Mouse (Mus musculus) embryonic facial prominence, embryonic 10.5 days (tissue): ENCODE measurements around the gene Peli2. TPM values are rescaled to one million over a fixed set of nuclear protein-coding genes. Genes with fewer than 3 reads are reported as not detected.

Experiments used
- DNase-seq: peaks from one replicate; pipeline ENCODE4 v3.0.0-alpha.2; 2017; ENCODE audit warnings: low spot score
- H3K27ac ChIP-seq: fragments of 300-500 bp; sonication (generic); replicated peaks from 2 replicates; pipeline ENCODE4 v1.5.1; 2016; ENCODE audit warnings: mild to moderate bottlenecking
- H3K27me3 ChIP-seq: fragments of 300-500 bp; sonication (generic); replicated peaks from 2 replicates; pipeline ENCODE4 v1.6.1; 2016; ENCODE audit warnings: low read depth, mild to moderate bottlenecking; ENCODE audit not compliant: poor library complexity, severe bottlenecking
- H3K36me3 ChIP-seq: fragments of 300-500 bp; sonication (generic); replicated peaks from 2 replicates; pipeline ENCODE4 v1.6.1; 2016; ENCODE audit warnings: mild to moderate bottlenecking, moderate library complexity
- H3K4me1 ChIP-seq: fragments of 300-500 bp; sonication (generic); 2 replicates; pipeline ENCODE4 v1.6.1; 2016
- H3K4me3 ChIP-seq: fragments of 300-500 bp; sonication (generic); 2 replicates; pipeline ENCODE4 v1.5.1; 2016; ENCODE audit warnings: mild to moderate bottlenecking, moderate library complexity
- H3K9me3 ChIP-seq: fragments of 300-500 bp; sonication (generic); 2 replicates; pipeline ENCODE4 v1.6.1; 2016; ENCODE audit warnings: mild to moderate bottlenecking
- WGBS: fragments of 180-500 bp; shearing (Covaris S2); methylation state at CpG from one replicate; pipeline ENCODE4 v1.1.7; 2016; 5-methylcytosine and 5-hydroxymethylcytosine counted together
- polyA plus RNA-seq: library from polyadenylated mRNA; unstranded; fragments of >200 nt; fragmentation: Nextera tagmentation; extraction: Ambion mirVana; gene quantifications from 2 replicates; pipeline ENCODE4 v1.2.1, GENCODE M21; 2016

Peli2 gene
- polyA plus RNA-seq, 1 experiment from 2014 or later: 8.0 TPM

DNA sequence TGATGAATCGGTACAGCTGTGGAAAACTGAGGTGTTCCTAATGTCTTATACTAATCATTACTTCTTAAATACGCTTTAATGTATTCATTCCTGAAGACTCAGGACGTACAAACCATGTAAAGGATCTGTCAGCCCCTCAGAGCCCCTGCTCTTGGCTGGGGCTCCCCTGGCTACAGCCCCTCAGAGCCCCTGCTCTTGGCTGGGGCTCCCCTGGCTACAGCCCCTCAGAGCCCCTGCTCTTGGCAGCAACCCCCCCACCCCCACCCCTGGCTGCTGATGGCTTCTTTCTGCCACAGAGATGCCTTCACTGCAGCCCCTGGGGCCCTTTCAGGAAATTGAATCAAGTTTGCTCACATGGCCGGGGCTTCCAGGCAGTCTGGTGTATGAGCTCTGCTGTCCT, 22.5 kb downstream of the Peli2 start:
- peak overlapping the region; percentile 71 for H3K27ac ChIP-seq
- no peaks in the 10 kb centered on the region for H3K9me3 ChIP-seq
- DNase-seq: no peak
- H3K27me3 ChIP-seq: no peaks in the 10 kb centered on the region
- H3K4me1 ChIP-seq: peaks cover 43% of the 10 kb centered on the region
- 39% methylated on average over 4 of the region's 4 CpGs for WGBS
- peak overlapping the region; percentile 1; the same call in 1 of the 2 replicates for H3K4me3 ChIP-seq
- no peaks in the 10 kb centered on the region for H3K36me3 ChIP-seq

DNA sequence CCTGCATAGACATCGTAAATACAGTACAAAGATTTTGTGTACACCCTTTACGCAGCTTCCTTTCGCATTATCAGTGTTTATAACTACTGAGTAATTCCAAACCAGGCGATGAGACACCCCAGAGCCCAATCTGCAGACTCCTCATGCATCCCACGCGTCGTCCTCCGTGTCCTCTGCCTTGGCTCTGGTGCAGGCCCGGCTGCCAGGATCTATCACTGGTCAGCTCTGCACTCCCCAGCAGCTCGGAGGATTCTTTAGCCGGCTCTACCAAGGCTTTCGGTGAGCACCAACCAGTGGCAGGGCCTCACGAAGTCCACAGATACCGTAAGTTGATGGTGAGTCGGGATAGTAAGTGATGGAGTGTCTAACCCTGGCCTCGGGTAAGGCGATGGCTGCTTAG, 23.7 kb downstream of the Peli2 start:
- 91% methylated on average over 17 of the region's 17 CpGs for WGBS
- Histone ChIP-seq H3K27me3 (no peaks in the 10 kb centered on the region), H3K4me3 (no peak overlapping the region), H3K36me3 (no peaks in the 10 kb centered on the region), H3K4me1 (peaks cover 32% of the 10 kb centered on the region), H3K9me3 (no peaks in the 10 kb centered on the region), H3K27ac (no peak overlapping the region)
- DNase-seq: no peak

DNA sequence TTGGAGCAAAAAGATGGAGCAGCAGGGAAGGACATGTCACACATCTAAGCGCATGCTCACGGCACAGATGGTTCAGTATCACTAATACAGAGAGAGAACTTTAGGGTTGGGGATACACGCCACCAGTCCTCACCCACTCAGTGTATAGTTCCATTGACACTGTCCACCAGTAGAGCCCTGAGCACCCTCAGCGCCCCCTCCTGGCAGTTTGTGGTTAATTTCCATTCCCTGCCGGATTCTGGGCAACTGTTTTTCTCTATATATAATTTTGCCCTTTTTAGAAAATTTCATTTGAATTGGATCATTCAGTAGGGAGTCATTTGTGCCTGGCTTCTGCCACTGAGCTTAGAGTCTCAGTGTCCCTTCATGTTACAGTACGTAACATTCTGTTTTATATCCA, 27.1 kb downstream of the Peli2 start:
- Histone ChIP-seq H3K4me3 (no peak overlapping the region), H3K4me1 (peaks cover 35% of the 10 kb centered on the region), H3K27me3 (no peaks in the 10 kb centered on the region), H3K27ac (no peak overlapping the region), H3K9me3 (no peaks in the 10 kb centered on the region), H3K36me3 (no peaks in the 10 kb centered on the region)
- no peak for DNase-seq
- WGBS: 78% methylated on average over 6 of the region's 6 CpGs

DNA sequence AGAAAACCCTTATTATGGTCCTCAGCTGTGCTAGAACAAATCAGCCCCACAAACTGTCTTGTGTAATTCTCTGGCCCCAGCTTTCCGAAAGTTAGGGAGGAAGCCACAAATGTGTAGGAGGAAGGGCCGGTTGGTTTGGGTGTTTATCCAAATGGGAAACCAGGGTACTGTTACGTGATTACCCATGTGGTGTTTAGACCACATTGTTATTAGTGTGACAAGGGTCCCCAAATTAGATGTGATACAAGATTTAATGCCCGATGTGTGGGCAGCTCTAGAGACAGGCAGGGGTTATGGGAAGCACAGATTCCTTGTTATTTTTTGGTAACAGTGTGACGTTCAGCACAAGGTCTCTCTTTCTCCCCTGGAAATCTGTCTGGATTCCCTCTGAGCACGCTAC, 28.0 kb downstream of the Peli2 start:
- no peak for DNase-seq
- H3K9me3 ChIP-seq: no peaks in the 10 kb centered on the region
- H3K4me3 ChIP-seq: no peak overlapping the region
- 88% methylated on average over 6 of the region's 6 CpGs for WGBS
- H3K36me3 ChIP-seq: no peaks in the 10 kb centered on the region
- no peak overlapping the region for H3K27ac ChIP-seq
- H3K27me3 ChIP-seq: no peaks in the 10 kb centered on the region
- peaks cover 26% of the 10 kb centered on the region for H3K4me1 ChIP-seq

DNA sequence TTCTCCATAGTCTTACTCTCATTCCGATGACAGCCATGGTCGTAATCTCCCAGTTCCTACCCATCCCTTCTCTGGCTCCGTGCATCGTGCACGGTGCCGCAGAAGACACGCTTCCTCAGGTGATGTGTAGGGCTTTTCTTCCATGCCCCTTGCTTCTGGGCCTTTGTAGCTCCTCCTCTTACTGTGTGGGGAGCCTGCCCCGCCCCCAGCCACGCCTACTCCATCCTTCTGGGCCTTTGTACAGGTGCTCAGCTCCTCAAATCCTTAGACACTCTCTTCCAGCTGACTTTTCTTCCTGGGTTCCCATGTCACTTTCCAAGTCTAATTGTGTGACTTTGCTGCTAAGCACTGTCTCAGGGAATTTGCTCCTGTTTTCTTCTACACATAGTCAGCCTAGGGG, 28.7 kb downstream of the Peli2 start:
- Histone ChIP-seq H3K27ac (no peak overlapping the region), H3K9me3 (no peaks in the 10 kb centered on the region), H3K36me3 (no peaks in the 10 kb centered on the region), H3K4me3 (no peak overlapping the region), H3K27me3 (no peaks in the 10 kb centered on the region), H3K4me1 (peaks cover 22% of the 10 kb centered on the region)
- DNase-seq: no peak
- 85% methylated on average over 9 of the region's 9 CpGs for WGBS

DNA sequence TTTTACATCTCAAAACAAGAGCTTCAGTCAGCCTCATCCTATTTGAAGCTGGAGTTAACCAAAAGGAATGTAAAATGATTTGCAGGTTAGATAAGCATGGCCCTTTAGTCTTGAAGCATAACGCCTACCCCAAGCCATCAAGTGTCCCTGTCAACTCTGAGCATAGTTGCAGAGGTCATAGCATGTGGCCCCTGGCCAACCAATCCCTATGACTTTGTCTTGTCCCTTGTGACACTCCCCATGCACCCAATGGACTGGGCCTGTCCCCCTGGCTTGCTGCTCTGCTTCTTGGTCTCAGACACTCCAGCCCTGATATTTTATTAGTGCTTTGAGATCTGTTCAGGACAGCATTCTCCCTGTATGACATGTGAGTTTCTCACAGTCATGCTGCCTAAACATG, 30.3 kb downstream of the Peli2 start:
- H3K4me3 ChIP-seq: no peak overlapping the region
- no peaks in the 10 kb centered on the region for H3K36me3 ChIP-seq
- 76% methylated on average over 1 of the region's 1 CpGs for WGBS
- H3K27ac ChIP-seq: no peak overlapping the region
- no peaks in the 10 kb centered on the region for H3K9me3 ChIP-seq
- peaks cover 34% of the 10 kb centered on the region for H3K4me1 ChIP-seq
- no peak for DNase-seq
- H3K27me3 ChIP-seq: no peaks in the 10 kb centered on the region

DNA sequence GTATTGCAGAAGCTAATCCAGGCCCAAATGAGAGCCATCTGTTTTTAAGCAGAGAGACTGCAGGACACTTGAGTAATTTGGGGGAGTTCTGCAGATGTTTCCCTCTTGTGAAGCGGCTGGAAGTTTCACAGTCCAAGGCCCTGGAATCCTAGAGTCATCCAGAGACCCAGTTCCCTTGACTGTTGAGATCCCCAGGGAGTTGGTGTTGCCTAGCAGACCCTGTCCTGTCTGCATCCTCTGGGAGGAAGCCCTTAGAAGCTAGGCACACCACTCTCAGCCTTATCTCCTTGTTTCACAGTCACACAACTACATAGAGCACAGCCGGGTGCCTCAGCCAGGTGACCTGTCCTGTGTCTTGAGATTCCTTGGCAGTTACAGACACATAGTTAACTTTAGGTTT, 30.9 kb downstream of the Peli2 start:
- no peaks in the 10 kb centered on the region for H3K27me3 ChIP-seq
- H3K36me3 ChIP-seq: no peaks in the 10 kb centered on the region
- peaks cover 35% of the 10 kb centered on the region for H3K4me1 ChIP-seq
- 0 out of 2 replicates have a peak overlapping the region, but pooled peaks have one; percentile 19 for H3K27ac ChIP-seq
- no peaks in the 10 kb centered on the region for H3K9me3 ChIP-seq
- DNase-seq: no peak
- H3K4me3 ChIP-seq: no peak overlapping the region
- WGBS: 84% methylated on average over 2 of the region's 2 CpGs

DNA sequence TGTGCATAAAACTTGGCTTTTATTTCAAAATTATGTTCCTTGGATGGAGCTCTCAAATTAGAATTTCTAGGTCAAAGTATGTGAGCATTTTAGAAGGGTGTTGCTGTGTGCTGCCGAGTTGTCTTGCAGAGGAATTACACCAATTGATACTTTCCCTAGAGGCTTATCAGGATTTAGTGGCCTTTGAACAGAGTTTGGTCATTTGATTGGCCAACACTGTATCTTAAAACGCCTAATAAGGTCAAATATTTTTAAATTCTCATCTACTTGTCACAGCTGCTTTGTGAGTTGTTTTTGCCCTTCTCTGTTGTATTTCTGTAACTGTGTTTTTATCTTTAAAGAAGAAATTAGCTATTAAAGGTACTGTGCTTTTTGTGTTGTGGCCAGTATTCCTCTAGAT, 32.4 kb downstream of the Peli2 start:
- Histone ChIP-seq H3K36me3 (no peaks in the 10 kb centered on the region), H3K27ac (no peak overlapping the region), H3K27me3 (no peaks in the 10 kb centered on the region), H3K4me1 (peaks cover 50% of the 10 kb centered on the region), H3K9me3 (no peaks in the 10 kb centered on the region), H3K4me3 (no peak overlapping the region)
- no peak for DNase-seq
- WGBS: 69% methylated on average over 2 of the region's 2 CpGs

DNA sequence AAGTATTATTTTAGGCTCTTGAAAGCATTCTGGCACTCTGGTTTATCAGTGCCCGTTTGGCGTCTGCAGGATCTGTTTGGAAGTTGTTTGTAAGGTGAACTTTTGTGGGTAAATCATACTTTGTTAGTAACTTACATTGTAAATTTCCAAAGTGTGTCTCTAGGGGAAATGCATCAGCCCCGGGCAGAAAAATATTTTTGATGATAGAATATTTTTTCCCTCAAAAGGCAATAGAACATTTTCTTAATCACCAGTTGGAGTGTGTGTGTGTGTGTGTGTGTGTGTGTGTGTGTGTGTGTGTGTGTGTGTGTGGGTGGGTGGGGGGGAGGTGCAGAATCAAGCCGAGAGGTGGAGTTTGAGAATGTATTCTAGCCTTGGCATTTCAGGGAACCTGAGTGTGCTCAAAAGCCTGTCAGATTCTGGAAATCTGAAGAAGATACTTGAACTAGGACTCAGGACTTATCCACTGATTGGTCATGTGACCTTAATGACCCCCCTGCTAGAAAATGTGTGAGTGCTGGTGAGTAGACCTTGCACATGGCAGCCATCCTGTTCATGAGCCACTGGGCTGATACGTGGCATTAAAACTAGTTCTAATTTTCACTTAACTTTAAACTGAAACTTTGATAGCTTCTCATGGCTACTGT, 33.4 kb downstream of the Peli2 start:
- WGBS: 88% methylated on average over 5 of the region's 5 CpGs
- no peak for DNase-seq
- Histone ChIP-seq H3K4me1 (peaks cover 55% of the 10 kb centered on the region), H3K27ac (no peak overlapping the region), H3K36me3 (no peaks in the 10 kb centered on the region), H3K9me3 (no peaks in the 10 kb centered on the region), H3K4me3 (no peak overlapping the region), H3K27me3 (no peaks in the 10 kb centered on the region)

DNA sequence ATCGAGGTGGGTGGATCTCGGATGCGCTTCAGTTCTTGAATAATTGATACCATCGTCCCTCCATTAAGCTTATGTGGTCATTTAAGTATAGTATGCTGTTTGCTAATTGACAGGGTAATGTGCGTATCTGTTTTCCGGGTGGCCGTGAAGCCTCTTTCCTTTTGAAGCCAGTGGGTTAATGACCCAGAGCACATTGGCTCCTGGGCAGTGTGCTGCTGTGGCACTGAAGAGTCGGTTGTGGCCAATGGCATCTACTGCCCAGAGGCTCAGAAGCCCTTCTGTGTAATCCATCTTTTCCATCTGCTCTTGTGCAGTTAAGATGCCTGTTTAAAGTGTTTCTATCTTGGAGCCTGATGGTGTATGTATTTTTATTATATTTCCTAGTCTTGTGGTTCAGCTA, 34.0 kb downstream of the Peli2 start:
- no peak for DNase-seq
- H3K27ac ChIP-seq: no peak overlapping the region
- H3K4me3 ChIP-seq: no peak overlapping the region
- WGBS: 72% methylated on average over 8 of the region's 8 CpGs
- no peaks in the 10 kb centered on the region for H3K36me3 ChIP-seq
- no peaks in the 10 kb centered on the region for H3K27me3 ChIP-seq
- H3K9me3 ChIP-seq: no peaks in the 10 kb centered on the region
- peaks cover 55% of the 10 kb centered on the region for H3K4me1 ChIP-seq

DNA sequence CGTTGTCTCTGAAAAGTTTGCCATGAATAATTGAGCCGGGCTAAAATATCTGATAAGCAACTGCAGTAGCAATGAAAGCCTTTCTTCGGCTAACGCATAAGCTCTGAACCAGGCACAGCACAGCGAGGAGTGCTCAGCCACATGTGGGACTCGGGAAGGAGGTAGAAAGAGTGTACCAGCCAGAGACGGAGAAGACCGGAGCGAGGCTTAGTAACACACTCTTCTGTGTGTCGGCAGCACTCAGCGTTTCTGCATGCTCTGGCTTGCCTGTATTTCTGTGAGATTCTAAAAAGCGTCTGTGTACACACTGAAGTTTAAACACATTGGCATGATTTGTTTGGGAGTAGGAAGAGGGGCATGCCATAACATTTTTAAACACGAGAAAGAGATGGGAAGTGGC, 34.5 kb downstream of the Peli2 start:
- WGBS: 72% methylated on average over 13 of the region's 13 CpGs
- H3K27ac ChIP-seq: no peak overlapping the region
- peaks cover 3% of the 10 kb centered on the region for H3K36me3 ChIP-seq
- 0 out of 2 replicates have a peak, but pooled peaks cover 2% of the 10 kb centered on the region for H3K9me3 ChIP-seq
- H3K4me1 ChIP-seq: peaks cover 50% of the 10 kb centered on the region
- no peak for DNase-seq
- no peaks in the 10 kb centered on the region for H3K27me3 ChIP-seq
- H3K4me3 ChIP-seq: no peak overlapping the region

DNA sequence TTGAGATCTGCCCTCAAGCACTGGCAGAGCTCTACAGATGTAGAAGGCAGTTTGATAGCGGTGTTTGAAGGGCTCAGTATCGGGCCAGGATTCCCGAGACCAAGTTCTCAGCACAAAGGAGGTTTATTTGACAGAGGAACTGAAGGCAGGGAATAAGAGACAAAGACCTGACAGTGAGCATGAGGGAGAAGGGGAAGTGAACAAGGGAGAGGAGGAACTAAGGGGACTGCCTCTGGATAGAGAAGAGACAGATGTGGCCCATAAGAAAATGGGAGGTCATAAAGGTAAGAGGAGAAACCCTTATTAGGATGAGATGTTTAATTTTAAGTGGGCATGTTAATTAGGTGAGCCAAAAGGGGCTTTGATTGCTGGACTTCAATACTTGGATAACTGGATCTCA, 36.5 kb downstream of the Peli2 start:
- WGBS: 47% methylated on average over 3 of the region's 3 CpGs
- no peaks in the 10 kb centered on the region for H3K27me3 ChIP-seq
- H3K36me3 ChIP-seq: peaks cover 19% of the 10 kb centered on the region
- no peak overlapping the region for H3K4me3 ChIP-seq
- H3K9me3 ChIP-seq: 0 out of 2 replicates have a peak, but pooled peaks cover 9% of the 10 kb centered on the region
- no peak overlapping the region for H3K27ac ChIP-seq
- DNase-seq: no peak
- peaks cover 37% of the 10 kb centered on the region for H3K4me1 ChIP-seq

DNA sequence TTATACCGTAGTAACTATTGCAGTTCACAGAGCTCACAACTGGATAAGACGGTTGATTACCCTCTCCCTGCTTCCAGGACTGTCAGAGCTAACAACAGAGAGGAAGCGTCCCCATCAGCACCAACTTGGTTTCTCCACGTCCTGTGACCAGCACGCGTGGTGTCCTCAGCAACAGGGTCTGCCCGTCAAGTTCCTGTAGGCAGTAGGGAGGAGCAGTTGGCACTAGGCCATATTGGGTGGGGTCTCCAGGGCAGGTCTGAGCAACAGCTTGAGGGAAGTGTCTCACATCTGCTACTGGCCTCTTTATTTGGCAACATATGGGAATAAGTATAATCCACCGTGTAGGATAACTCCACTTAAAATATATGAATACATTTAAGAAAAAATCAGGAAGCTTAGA, 37.2 kb downstream of the Peli2 start:
- Histone ChIP-seq H3K4me1 (peaks cover 37% of the 10 kb centered on the region), H3K27me3 (no peaks in the 10 kb centered on the region), H3K36me3 (peaks cover 19% of the 10 kb centered on the region), H3K9me3 (0 out of 2 replicates have a peak, but pooled peaks cover 9% of the 10 kb centered on the region), H3K27ac (no peak overlapping the region), H3K4me3 (no peak overlapping the region)
- DNase-seq: no peak
- 92% methylated on average over 8 of the region's 8 CpGs for WGBS
